In genomic region chr2:121007925-121008663, GRCm38 (mm10) we compare ENCODE assay signal across 8 mouse cellular contexts. TPM values are rescaled to one million over a fixed set of nuclear protein-coding genes. Genes with fewer than 3 reads are reported as not detected.
DNase-seq lines count a peak whose midpoint lies in the region; ATAC-seq and TF ChIP-seq lines count a peak whose summit lies in the region.

Gene Ccndbp1 (plus strand): TSS chr2:121008403.

- peak within 1 kb of the TSS; percentile 78 for H3K4me2 ChIP-seq in embryonic facial prominence, embryonic 15.5 days (replicated peaks)
- peak within 1 kb of the TSS; percentile 88 for H3K4me2 ChIP-seq in limb, embryonic 14.5 days (replicated peaks; ENCODE audit: low read depth, low read length, severe bottlenecking)
- H3K4me2 ChIP-seq in midbrain, postnatal 0 days (ENCODE audit: low read depth, low read length, poor library complexity, severe bottlenecking) = peak within 1 kb of the TSS; percentile 79

- H3K27ac ChIP-seq in bone marrow, adult 2 months (ENCODE audit: control insufficient read depth, insufficient read depth, low read depth, low read length, poor library complexity) = peak within 1 kb of the TSS; percentile 70
- H3K27ac ChIP-seq in embryonic facial prominence, embryonic 15.5 days (replicated peaks) = 0 out of 2 replicates have a peak within 1 kb of the TSS, but pooled peaks have one; percentile 7
- 0 out of 2 replicates have a peak within 1 kb of the TSS, but pooled peaks have one; percentile 26 for H3K27ac ChIP-seq in limb, embryonic 14.5 days (replicated peaks; ENCODE audit: low read depth, low read length)
- peak within 1 kb of the TSS; percentile 68 for H3K27ac ChIP-seq in midbrain, postnatal 0 days (ENCODE audit: low read depth, low read length)

- H3K9me3 ChIP-seq in embryonic facial prominence, embryonic 15.5 days (replicated peaks) = no peaks in the 10 kb centered on the region
- no peaks in the 10 kb centered on the region for H3K9me3 ChIP-seq in limb, embryonic 14.5 days (ENCODE audit: control insufficient read depth, low read length)
- H3K9me3 ChIP-seq in midbrain, postnatal 0 days (ENCODE audit: low read length) = no peaks in the 10 kb centered on the region

- peaks cover 10% of the 10 kb centered on the region for H3K36me3 ChIP-seq in embryonic facial prominence, embryonic 15.5 days
- peaks cover 13% of the 10 kb centered on the region for H3K36me3 ChIP-seq in limb, embryonic 14.5 days (ENCODE audit: control insufficient read depth, insufficient read depth, low read length)
- H3K36me3 ChIP-seq in midbrain, postnatal 0 days (ENCODE audit: insufficient read depth, low read length) = peaks cover 5% of the 10 kb centered on the region; the same call in 1 of the 2 replicates

- no peak for TF ChIP-seq CTCF in bone marrow, adult 2 months (IDR thresholded peaks at IDR 0.05; ENCODE audit: control insufficient read depth, insufficient read depth, low read length)
- TF ChIP-seq CTCF in midbrain, postnatal 0 days (IDR thresholded peaks at IDR 0.05) = no peak

- H3K27me3 ChIP-seq in embryonic facial prominence, embryonic 15.5 days = no peaks in the 10 kb centered on the region
- no peaks in the 10 kb centered on the region for H3K27me3 ChIP-seq in limb, embryonic 14.5 days (ENCODE audit: control insufficient read depth, insufficient read depth, low read length)
- H3K27me3 ChIP-seq in midbrain, postnatal 0 days (ENCODE audit: insufficient read depth, low read length) = no peaks in the 10 kb centered on the region

- H3K4me1 ChIP-seq in bone marrow, adult 2 months (ENCODE audit: control insufficient read depth, insufficient read depth, low read length) = no peaks in the 10 kb centered on the region; the same call in 1 of the 2 replicates
- H3K4me1 ChIP-seq in embryonic facial prominence, embryonic 15.5 days = peaks cover 11% of the 10 kb centered on the region
- H3K4me1 ChIP-seq in limb, embryonic 14.5 days (ENCODE audit: control insufficient read depth, insufficient read depth, low read length) = peaks cover 7% of the 10 kb centered on the region
- H3K4me1 ChIP-seq in midbrain, postnatal 0 days (ENCODE audit: insufficient read depth, low read length) = peaks cover 7% of the 10 kb centered on the region; the same call in 1 of the 2 replicates

- peak; percentile 83 for TF ChIP-seq POLR2A in bone marrow, adult 2 months (IDR thresholded peaks at IDR 0.05; ENCODE audit: borderline replicate concordance, control insufficient read depth, low read depth, low read length)
- TF ChIP-seq POLR2A in limb, embryonic 14.5 days (IDR thresholded peaks at IDR 0.05; ENCODE audit: borderline replicate concordance, extremely low read depth, insufficient read depth, insufficient read length) = peak; percentile 46; the same call in 1 of the 2 replicates

- H3K9ac ChIP-seq in embryonic facial prominence, embryonic 15.5 days = peak within 1 kb of the TSS; percentile 63
- peak within 1 kb of the TSS; percentile 67 for H3K9ac ChIP-seq in limb, embryonic 14.5 days (ENCODE audit: low read depth, low read length, severe bottlenecking)
- H3K9ac ChIP-seq in midbrain, postnatal 0 days (replicated peaks; ENCODE audit: low read length, poor library complexity, severe bottlenecking) = peak within 1 kb of the TSS; percentile 64

- peak; percentile 95 for DNase-seq in 416B (ENCODE audit: low read depth)
- DNase-seq in heart, adult 8-10 months (ENCODE audit: low spot score) = peak; percentile 92
- peak; percentile 95 for DNase-seq in kidney, adult 9 months
- peak; percentile 93 for DNase-seq in limb, embryonic 14.5 days (ENCODE audit: low spot score)
- DNase-seq in midbrain, postnatal 0 days (ENCODE audit: low spot score) = peak; percentile 94
- DNase-seq in spleen, postnatal 14 days (ENCODE audit: low spot score in 2 of 2) = peak; percentile 80 to 86

- H3K4me3 ChIP-seq in bone marrow, adult 2 months (replicated peaks; ENCODE audit: control insufficient read depth, low read depth, low read length) = peak within 1 kb of the TSS; percentile 97
- H3K4me3 ChIP-seq in embryonic facial prominence, embryonic 15.5 days (replicated peaks) = peak within 1 kb of the TSS; percentile 84
- peak within 1 kb of the TSS; percentile 67 for H3K4me3 ChIP-seq in limb, embryonic 14.5 days (replicated peaks; ENCODE audit: low read length)
- H3K4me3 ChIP-seq in midbrain, postnatal 0 days (ENCODE audit: low read depth, low read length) = peak within 1 kb of the TSS; percentile 85

- peak; percentile 96 for ATAC-seq in embryonic facial prominence, embryonic 15.5 days (ENCODE audit: insufficient number of reproducible peaks, low FRiP score, low TSS enrichment, low read depth)
- ATAC-seq in limb, embryonic 14.5 days (ENCODE audit: low FRiP score, low read depth) = peak; percentile 99
- peak; percentile 95 for ATAC-seq in midbrain, postnatal 0 days (ENCODE audit: low FRiP score)

- 3% methylated on average over 34 of the region's 34 CpGs for WGBS in bone marrow, adult 2 months
- WGBS in embryonic facial prominence, embryonic 15.5 days = 2% methylated on average over 34 of the region's 34 CpGs
- 4% methylated on average over 28 of the region's 34 CpGs for WGBS in limb, embryonic 14.5 days
- 2% methylated on average over 33 of the region's 34 CpGs for WGBS in midbrain, postnatal 0 days

RNA-seq across cellular contexts. Expression of gene Ccndbp1, which starts in this region (rescaled TPM):
- polyA plus RNA-seq in bone marrow, adult 2 months (2011; ENCODE audit: insufficient read depth, insufficient read length, low replicate concordance, missing spikeins) = 79.1 and 115 TPM in 2 replicates
- polyA plus RNA-seq in embryonic facial prominence, embryonic 15.5 days (2015; fragmentation: Nextera tagmentation; extraction: Ambion mirVana) = 40.2 and 43.8 TPM in 2 replicates
- total RNA-seq in heart, adult 8-10 months (2022) = 10 to 100 TPM; 27.6 to 30.7 (median 29.5) TPM
- polyA plus RNA-seq in limb, embryonic 14.5 days (2012; rRNA removed) = 36.9 and 39.9 TPM in 2 replicates
- polyA plus RNA-seq in limb, embryonic 14.5 days (2014; fragmentation: Nextera tagmentation; extraction: Ambion mirVana) = 40.2 and 40.7 TPM in 2 replicates
- 51.9 and 65.7 TPM in 2 replicates for total RNA-seq in midbrain, postnatal 0 days (2014; rRNA removed)
- polyA plus RNA-seq in midbrain, postnatal 0 days (2015; fragmentation: Nextera tagmentation; extraction: Ambion mirVana) = 77.8 and 79.7 TPM in 2 replicates

Comparison
In these comparisons a context has a peak if more than half of its experiments do, and no peak if none do; other contexts are left out.
1. Peak in every context shown above with its lines: DNase-seq, ATAC-seq, H3K4me3 ChIP-seq and H3K27ac ChIP-seq.
2. H3K27ac ChIP-seq: peak in every context shown above with its lines; median percentile 70 in bone marrow, adult 2 months; 68 in midbrain, postnatal 0 days; 26 in limb, embryonic 14.5 days; 7 in embryonic facial prominence, embryonic 15.5 days.